Mouse (Mus musculus) heart, postnatal 0 days (tissue): ENCODE results near the gene Adgrv1.
"Not testable (repeated sequence)": the region's sequence is repeated elsewhere in the genome, so short reads cannot be mapped to it uniquely, and the experiment has no call there.

Source experiments
- CTCF ChIP-seq: IDR thresholded peaks from 2 replicates; pipeline ENCODE4 v1.5.1; 2016; ENCODE audit warnings: antibody characterized with exemption, control low read depth, low read depth
- EP300 ChIP-seq: IDR thresholded peaks from 2 replicates; pipeline ENCODE4 v1.6.1; 2016; ENCODE audit warnings: antibody characterized with exemption, low read depth

- TF ChIP-seq CTCF, EP300: not testable (repeated sequence)
These were observed 5.1 kb downstream of the Adgrv1 start for GRCm38 (mm10) chr13:81627861-81628260.
